Mouse (Mus musculus) spleen, postnatal 14 days (tissue): ENCODE measurements around the gene Fam76a.
A peak's percentile ranks its signal among the peaks of the same experiment; 100 is the strongest.

Source experiments
- DNase-seq, 2 experiments: peaks; one replicate each; pipeline ENCODE4 v3.0.0; 2021 to 2022; ENCODE audit warnings: low spot score in 2 of 2

The Fam76a gene

GRCm38 (mm10) chr4:132884844-132885374, 37.4 kb downstream of the Fam76a start:
- no peak for DNase-seq

DNA sequence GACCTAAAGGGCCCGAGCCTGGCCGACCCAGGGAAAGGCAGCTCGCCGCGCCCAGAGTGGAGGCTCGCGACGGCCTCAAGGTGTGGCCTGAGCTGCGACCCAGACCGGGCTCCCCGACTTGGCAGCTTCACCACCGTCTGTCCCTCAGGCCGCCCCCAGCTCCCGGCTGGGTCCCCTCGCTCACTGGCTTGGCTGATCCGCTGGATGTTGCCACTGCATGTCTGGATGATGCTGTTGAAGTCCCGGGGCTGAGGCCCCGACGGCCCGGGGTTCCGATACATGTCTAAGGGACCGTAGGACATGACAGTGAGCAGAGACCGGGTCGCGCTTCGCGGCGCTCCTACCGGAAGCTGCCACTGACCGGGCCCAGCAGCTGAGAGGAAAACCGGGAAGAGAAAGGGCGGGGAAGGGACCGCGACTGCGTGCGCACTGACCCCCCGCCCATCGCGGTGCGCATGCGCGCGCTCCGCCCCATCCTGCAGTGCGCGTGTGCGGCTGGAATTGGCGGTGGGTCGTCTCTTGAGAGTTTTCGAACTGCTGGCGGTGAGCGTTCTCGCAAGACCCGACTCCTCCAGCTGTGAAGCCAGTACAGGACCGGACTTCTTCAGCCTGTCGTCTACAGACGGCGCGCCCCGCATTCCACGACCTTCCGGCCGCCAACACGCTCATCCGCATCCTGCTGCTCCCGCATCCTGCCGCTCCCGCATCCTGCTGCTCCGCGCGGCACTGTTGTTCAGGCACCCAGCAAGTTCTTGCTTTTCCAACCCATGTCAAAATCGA, 38.1 kb downstream of the Fam76a start, which contains the start of gene Stx12:
Gene Stx12 (minus strand): TSS at position 446 of the 780 bp plus-strand sequence.
- peak; percentile 73 to 78 for DNase-seq

GRCm38 (mm10) chr4:132883561-132884063, 38.7 kb downstream of the Fam76a start:
- DNase-seq: peak in 1 of 2 experiments; percentile 32

DNA sequence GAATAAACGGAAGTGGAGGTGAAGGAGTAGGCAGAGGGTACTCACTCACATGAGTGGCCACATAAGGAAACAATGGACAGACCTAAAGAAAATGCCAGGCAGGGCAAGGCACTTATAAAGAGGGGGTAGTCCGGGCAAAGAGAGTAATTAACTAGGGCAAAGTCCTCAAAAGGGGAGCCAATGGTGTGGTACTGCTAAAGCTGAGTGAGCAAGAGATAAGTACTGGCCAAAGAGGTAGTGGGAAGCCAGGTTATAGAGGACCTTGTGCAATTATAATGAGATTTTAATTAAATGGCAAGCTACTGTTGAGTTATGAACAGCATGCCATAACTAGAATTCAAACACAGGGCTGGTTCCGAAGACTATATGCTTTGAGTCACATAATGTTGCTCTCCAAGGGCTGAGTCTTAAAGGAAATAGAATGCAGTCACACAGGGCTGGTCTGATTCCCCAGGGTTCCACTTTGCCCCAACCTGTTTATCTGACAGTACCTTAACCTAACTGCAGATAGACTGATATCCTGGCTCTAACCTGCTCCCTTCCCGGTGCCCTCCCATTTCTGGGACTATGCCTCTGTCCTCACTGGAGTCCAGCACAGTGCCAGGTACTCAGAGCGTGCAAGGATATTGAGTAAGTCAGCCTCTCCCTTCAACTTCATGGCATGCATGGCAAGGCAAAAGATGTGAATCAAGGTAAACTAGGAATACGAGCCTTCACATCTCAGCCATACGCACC, 47.8 kb downstream of the Fam76a start:
- DNase-seq: no peak

DNA sequence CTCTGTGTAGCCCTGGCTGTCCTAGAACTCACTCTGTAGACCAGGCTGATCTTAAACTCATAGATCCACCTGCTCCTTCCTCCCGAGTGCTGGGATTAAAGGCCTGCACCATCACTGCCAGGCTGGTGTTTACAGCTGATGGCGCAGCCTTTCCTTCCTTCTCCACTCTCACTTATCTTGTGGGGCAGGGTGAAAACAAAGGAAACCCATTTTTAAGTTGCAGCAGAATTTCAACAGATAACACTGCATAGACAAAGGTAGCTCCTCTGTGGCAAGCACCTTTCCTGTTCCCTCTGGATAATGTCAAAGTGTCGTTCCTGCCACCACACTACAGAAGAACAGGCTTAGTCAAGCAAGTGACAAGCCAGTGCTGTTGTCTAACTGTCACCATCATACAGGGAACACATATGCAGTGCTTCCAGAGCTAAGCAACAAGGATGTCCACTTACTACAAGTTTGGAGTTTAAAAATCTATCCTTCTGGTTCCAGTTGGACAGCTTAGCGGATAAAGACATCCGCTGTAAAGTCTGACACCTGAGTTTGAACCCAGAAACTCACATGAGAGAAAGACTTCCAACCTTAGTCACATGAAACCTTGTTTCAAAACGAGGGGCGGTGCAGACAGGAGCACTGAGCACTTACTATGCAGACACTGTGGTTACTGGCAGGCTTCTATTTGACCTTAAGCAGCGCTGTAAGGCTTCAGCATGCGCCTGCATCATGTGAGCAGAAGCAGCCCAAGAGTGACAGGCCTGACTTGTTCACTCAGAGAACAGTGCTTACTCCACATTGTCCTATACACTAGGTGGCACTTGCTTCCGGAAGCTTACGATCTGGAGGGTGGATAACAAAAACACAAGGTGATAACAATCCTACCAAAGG, 48.6 kb downstream of the Fam76a start:
- no peak for DNase-seq

DNA sequence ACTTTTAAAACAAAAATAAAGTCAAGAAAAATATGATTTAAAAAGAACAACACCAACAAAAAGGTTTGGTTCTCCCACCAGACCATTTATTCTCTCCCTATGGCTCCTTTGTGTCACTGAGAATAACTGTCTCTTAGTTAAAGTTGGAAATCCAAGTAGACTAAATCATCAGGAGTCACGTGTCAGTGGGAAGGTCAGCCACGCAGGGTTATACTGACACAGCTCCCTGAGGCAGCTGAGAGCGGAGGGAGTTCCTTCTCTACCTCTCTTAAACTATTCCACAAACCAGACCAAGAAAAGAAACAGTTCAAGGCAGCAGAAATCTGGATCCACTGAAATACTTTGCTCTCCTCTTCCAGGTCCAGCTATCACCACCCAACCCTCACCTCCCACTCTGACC, 51.2 kb downstream of the Fam76a start:
- no peak for DNase-seq

- DNase-seq: no peak
These were observed 57.5 kb downstream of the Fam76a start for GRCm38 (mm10) chr4:132864856-132865255.

DNA sequence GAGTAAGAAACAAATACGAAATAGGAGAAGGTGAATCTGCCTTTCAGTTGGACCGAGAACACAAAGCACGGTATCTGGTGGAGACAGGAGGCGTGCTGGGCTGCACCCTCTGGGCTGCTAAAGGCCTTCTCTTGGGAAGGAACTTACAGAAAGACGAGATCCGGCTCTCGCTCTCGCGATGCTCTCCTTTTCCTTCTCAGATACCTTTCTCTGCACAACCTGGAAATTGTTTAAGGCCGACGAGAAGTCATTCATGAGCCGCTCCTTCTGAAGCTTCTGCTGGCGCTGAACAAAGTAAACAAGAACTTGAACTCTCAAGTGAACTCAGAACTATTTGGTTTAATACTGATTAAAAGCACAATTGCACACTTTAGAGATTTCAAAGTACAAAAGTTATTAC, 59.3 kb downstream of the Fam76a start:
- DNase-seq: no peak

DNA sequence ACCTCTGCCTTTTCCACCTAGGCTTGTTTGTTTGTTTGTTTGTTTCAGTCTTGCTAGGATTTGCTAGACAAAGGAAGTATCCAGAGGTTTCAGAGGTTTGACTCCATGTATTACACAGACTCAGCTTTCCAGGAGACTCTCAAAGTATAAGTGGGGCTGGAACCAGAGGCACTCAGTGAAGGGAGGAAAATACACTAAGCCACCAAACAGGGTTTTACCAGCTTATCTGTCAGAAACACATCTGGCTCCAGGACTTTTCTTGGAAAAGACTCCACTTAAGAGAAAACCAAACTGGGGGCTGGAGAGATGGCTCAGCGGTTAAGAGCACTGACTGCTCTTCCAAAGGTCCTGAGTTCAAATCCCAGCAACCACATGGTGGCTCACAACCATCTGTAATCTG, 61.5 kb downstream of the Fam76a start:
- no peak for DNase-seq
